Mouse (Mus musculus) left cerebral cortex, postnatal 4 days (tissue): Measurements from ENCODE around the gene Antxr1. TPM values are rescaled to one million over a fixed set of nuclear protein-coding genes. Genes with fewer than 3 reads are reported as not detected.
A peak's percentile ranks its signal among the peaks of the same experiment; 100 is the strongest.

Experiments used
- DNase-seq: peaks from one replicate; pipeline ENCODE4 v3.0.0-alpha.2; 2022
- intact Hi-C: fragments of 180-260 bp; cut with DNase I; formaldehyde crosslinking; loops from one replicate; pipeline ENCODE4 v1.15.1; 2025
- total RNA-seq, 2 experiments: library from RNA; stranded (reverse); gene quantifications; 2 replicates each; pipeline ENCODE4 v1.2.3; 2021

Antxr1 gene
- total RNA-seq, 2 experiments from 2014 or later, result 20.9 to 28.4 TPM

DNA sequence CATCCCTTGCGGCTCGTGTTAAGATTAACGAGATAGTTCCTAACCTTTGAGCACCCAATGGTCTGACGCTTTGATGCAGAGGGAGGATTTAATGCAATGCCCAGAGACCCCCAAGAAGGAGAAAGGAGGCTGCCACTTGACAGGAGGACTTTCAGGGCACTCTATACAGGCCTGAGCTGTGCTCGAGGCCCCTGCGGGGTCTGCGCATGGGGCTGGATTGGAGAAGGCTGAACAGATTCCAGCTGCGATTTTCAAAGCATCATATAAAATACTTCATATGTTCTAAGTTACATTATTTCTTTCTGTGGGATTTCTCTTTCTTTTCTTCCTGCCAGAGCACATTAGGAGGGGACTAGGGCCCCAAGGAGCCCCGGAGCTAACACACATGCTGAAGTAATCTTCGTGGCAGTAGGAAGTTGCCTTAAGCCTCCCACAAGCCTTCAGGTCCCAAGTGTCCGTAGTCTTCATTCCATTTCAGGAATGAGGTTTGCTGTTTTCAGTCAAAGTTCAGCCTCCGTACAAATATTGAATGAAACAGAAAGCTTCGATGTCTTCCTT is 133.5 kb downstream of the Antxr1 start:
- no peak for DNase-seq
- intact Hi-C loops, result no loop called here

DNA sequence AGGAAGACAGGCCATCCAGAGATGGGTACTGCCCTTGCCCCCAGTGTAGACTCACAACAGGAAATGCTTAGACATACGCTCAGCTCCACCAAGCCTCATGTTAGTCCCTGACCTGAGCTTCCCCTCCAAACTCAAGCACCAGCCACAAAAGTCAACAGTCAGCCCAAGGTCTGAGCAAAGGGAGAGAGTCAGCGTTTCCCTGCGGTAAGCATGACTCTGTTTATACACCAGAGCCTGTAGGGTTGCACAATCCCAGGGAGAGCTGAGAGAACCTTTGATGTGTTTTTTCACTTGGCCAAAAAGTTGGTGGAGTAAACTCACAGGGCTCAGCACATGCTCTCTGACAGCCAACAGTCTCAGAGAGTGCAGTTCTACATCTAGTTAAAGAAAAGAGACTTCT is 145.9 kb downstream of the Antxr1 start:
- no peak for DNase-seq
- intact Hi-C loops, result no loop called here

DNA sequence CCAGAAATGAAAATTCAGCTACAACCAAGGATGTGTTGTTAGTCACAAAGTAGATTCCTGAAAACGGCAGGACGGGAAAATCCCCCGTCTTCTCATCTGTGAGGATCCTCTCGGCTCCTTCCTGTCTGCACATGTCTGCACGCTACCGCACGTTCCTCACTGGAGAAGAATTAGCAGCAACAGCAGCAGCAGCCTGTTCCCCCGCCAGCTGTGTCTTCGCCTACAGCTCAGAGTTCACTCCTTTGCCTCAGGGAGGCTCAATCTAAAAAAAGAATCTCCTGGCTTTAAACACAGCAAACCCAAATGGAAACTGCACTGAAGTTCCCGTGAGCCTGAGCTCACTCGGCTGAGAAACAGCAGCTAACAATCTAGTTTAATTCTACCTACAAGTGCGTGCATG is 148.6 kb downstream of the Antxr1 start:
- intact Hi-C loops, result no loop called here
- no peak for DNase-seq

DNA sequence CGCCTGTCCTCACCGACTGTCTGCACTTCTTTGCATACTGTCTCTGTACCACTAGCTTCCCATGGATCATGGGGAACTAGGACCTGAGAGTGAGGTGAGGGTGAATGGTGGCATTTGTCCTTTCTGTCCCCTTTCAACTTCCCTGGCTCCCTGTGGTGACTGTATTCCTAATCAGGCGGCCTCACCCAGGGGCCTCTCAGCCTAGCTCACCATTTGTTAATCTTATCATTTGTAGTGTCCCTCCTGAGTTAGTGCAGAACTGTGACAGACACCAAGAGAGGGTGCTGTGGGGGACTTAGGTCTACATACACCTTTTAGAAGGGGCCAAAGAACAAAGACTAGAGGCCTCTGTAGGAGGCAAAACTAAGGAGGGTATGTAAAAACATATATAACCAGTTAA is 151.2 kb downstream of the Antxr1 start:
- DNase-seq, result no peak
- intact Hi-C loops, result no loop called here

DNA sequence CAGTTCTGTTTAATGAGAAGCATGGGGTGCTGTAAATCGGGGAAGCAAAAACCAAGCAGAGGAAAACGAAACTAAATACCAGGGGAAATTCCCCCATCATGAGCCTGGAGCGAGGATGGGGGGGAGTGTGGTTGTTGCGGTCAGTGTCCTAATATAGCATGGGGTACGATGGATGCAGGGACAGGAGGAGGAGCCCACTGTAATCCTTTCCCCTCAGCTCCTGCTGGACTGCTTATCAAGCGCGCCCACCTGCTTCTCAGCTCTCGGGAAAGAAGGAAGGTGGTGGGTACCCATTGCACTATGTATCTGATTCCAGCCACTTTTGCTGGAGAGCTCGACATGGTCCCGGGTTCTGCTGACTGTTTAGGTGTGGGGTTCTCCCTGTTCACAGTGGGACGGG is 151.6 kb downstream of the Antxr1 start:
- intact Hi-C loops, result no loop called here
- DNase-seq, result no peak

DNA sequence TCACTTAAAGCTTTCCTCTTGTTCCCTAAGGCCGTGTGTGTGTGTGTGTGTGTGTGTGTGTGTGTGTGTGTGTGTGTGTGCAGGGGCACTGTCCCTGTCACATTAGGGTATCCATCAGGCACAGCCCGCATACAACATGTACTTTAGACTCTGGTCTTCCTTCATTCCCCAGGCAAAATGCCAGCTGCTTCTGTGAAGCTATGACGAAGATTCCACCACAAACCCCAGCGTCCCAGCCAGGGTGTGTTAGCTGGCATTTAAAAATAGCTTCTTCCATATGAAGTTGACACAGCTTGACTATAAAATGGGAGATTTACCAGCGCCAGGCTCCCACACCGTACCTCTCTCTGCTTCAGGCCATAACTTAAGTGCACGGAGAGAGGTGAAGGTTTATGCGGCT is 152.5 kb downstream of the Antxr1 start:
- intact Hi-C loops, result no loop called here
- DNase-seq, result no peak

DNA sequence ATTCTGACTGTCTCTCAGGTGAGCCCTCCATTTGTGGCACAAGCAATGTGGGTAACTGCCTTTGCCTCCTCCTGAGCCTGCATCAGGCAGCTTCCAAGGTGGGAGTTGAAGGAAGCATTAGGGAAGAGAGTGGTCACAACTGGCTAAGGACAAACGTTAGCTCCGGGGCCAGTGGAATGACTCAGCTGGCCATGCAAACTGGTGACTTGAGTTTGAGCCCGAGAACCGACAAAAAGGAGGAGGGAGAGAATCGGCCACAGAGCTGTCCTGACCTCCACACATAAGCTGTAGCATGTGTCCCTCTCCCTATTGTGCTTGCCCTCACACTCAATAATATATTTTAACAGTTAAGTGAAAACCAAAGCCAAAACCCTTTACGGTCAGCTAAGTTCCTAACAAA is 152.9 kb downstream of the Antxr1 start:
- DNase-seq, result no peak
- intact Hi-C loops, result no loop called here

DNA sequence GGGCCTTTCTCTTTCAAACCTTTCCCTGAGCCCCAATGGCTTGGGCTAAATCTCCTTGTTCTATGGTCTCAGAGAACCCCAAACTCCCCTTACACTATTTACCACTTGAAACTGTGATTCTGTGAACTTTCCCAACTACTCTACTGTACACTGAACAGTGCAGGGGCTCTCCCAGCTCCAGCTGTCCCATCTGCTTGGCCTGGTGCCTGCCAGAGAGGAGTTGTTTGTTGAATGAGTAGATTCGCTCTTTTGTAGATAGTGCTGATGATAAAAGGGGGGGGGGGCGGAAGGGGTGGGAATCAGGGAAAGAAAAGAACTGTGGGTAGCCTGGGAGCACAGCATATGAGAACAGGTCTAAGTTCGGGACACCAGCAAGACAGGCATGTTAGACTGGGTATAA is 164.2 kb downstream of the Antxr1 start:
- intact Hi-C loops, result no loop called here
- no peak for DNase-seq

DNA sequence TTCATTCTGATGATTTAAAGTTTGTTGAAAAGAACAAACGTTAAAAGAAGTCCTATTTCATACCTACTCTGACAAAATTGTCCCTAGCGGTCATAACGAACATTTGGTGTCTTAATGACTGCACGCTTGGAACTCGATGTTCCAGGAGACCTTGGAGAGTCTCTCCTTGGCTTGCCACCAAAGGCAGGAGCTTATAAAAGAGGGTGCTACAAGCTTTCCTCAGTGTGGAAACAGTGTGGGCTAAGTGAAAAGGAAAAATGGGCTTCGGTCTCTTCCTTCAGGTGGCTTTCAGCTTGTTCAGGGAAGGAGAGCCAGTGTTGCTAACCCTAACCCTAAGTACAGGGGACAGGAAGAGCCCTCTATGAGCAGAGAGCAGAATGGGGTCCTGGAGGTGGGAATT is 164.7 kb downstream of the Antxr1 start:
- intact Hi-C loops, result no loop called here
- DNase-seq, result no peak

DNA sequence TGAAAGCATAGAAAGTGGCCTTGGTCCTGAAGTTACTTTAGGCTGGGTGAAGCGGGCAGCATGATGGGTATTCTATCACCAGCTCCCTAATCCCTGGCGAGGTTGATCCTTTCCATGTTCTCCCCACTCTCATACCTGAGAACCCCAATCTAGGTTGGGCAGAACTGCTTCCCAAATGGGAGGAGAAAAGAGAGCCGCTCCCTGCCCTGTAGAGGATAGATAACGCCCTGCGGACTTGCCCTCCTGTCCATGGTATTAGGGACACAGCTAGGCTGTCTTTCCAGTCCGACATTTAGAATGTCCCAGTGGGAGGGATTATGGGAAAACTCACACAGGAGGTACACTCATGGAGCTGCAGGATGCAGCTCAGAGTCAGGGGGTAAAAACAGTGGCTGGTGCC is 165.3 kb downstream of the Antxr1 start:
- intact Hi-C loops, result no loop called here
- no peak for DNase-seq

DNA sequence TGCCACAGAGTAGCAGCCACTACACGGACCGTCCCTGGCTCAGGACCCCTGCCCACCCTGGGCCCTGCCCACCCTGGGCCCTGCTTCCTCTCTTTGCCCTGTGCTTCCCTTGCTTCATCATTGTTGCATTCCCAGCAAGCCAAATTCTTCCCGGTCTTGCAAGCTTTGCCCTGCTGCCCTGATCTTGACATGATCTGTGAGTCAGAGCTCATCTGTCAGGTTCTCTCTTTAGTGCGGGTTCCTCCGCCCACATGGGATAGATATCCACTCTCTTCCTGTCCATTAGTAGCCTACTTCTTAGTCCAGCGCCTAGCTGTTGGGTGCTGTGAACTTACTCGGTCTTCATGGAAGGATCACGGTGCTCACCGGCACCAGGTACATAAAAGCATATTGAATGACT is 167.6 kb downstream of the Antxr1 start:
- intact Hi-C loops, result no loop called here

DNA sequence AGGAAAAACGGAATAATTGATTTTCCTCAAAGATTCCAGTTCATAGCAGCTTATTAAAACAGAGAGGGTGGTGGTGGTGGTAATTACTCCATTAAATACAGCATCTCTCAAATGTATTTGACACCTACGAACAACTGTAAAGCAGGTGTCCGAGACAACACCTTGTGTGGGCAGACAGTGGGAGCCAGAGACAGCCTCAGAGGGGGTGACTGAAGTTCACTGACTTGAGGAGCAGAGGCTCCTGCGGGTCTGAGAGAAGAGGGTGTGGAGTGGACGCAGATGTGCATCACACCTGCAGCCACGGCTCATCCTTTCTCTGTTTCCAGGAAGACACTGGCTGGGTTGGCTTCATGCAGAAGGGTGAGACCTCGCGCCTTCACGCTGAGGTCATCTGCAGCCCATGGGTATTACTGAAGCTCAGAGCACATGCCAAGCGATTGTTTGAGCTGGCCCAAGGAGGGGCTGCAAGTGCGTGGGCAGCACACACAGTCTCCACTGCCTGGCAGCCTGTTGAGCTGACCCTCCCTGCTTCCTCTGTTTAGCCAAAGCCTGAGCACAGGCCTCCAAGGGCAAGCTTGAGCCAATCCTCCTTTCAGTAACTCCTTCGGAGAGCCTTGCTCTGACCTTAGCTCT is 168.8 kb downstream of the Antxr1 start:
- intact Hi-C loops, result no loop called here
- no peak for DNase-seq

More for the DNA sequence above, 167.6 kb downstream of the Antxr1 start:
- DNase-seq, result no peak

DNA sequence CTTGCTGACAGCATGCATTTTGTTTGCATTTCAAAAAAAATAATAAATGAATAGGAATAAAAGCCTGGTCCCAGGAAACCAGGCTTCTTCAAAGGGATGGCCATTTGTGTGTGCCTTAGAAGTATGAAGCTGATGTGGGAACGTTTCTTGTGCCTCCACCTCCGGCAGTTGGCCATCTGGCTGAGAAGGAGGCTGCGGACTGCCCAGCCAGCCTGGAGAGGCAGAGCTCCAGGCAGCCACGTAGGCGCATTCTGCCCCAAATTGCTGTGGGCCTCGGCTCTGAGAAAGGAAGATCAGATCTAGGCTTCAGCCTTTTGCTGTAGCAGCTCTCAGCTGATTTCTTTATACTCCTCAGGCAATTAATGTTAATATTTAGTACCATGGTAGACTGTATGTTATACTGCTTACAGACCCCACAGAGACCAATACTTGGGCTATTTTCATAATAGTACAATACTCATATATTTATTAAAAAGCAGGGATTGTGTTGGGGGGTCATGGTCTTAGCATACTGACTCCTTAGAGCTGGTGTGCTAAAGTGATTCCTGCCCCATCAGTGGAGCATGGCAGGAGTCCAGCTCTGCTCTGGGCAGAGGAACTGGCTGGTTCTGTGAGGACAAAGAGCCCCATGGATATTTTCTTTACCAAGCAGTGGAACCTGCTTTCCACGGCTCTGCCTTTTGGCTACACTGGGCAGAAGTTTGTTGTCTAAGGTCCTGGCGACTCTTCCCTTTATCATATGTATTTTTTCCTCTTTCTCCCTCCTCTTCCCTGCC is 169.9 kb downstream of the Antxr1 start:
- intact Hi-C loops, result no loop called here
- peak; percentile 55 for DNase-seq

DNA sequence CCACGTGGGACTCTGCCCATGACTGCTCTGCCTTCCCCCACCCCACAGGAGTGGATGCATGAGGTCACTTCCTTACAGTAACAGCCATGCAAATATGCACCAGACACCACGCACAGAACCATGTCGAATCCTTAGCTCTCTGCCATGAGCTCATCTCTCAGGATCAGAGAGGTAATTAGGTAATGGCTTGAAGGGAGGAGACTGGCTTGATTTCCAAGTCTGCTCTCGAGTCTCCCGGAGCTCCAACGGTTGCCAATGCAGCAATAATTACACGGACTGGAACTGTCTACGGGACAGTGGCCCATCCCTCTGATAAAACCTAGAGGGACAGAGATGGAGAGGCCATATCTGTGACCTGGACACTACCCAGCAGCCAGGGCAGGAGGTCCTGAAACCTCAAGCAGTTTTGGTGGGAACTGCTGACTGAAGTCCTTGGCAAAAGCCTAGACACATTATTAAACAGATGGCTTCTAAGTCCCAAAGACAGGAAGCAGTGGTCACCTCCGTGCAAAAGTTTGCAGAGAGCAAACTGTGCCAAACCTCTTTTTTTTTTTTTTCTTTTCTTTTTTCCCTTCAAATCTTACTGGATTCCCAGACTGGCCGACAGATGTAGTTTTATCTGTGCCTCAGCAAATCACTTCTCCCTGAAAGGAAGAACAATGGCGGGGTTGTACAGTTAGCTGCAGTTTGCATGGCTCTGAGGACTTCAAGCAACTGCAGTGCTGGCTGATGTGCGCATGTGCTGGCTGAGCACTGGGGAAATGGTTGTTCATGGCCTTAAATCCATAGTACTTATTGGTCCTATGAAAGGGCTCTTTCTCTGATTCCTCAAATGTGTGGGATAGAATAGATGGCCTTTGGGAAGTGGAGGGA is 174.0 kb downstream of the Antxr1 start:
- intact Hi-C loops, result no loop called here
- DNase-seq, result no peak

DNA sequence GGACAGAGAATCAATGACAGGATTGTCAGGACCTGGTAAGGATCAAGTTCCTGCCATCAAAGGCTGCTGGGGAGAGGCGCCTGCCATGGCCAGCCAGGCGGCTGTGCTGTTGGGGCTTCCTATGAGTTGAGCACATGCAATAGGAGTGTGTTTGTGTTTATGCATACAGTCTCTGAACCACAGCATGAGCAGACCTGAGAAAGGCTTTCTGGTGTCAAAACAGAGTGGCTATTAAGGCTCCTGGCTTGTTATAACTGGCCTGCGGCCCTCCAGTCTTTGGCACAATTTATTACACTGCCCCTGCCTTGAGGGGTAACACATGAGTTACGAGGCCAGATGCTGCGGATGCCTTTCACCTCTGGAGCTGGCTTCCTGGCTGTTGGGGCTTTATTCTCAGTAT is 175.4 kb downstream of the Antxr1 start:
- intact Hi-C loops, result no loop called here

DNA sequence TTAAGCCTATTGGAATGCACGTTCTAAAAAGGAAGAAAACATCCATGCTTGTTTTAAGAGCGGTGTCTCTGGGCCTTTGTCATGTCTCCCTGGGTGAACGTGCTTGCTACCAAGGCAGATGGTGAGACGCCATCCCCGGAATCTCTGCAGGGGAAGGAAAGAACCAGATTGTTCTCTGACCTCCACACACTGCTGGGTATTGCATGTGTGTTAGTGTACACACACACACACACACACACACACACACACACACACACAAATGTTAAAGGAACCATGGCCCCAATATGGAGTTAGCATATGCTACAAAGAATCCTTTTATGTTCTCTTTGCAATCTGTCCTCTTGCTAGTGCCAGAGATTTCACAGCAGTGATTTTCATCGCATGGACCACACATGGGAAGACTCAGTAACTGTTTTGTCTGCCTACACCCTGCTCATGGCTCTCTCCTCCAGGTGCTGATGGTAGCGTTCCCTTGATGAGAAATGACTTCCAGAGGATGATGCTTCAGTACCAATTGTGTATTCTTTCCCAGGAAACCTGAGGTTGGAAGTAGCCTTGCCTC is 177.5 kb downstream of the Antxr1 start:
- no peak for DNase-seq
- intact Hi-C loops, result no loop called here

More for the DNA sequence above, 175.4 kb downstream of the Antxr1 start:
- DNase-seq, result no peak

DNA sequence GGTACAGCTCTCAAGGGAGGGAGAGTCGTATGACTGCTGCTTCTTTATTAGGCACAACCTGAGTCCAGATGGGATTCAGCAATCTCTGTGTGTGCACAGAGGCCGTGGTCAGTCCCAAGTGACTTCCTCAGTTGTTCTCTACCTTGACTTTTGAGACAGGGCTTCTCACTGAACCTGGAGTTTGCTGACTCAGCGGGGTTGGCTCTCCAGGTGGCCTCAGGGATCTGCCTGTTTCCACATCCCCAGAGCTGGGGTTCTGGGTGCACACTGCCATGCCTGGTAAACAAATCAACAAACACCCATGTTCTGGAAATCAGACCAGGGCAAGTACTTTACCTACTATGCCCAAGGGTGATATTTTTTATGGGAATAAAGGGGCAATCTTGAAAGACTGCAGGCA is 181.8 kb downstream of the Antxr1 start:
- intact Hi-C loops, result no loop called here
- DNase-seq, result no peak

DNA sequence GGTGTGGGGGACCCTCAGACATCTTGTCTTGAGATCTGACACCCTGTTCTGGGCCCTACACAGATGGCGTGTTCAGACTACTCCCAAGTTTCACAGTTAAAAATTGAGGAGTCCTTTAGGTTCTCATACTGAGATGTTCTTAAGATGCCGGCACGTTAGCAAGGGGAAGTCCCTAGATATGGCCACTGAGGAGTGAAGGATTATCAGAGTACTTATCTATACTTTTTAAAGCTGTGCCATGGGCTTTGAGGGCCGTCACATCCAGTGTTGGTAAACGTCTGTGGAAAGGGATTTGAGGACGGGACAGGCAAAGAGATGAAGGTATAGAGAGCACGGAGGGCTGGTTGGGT is 182.4 kb downstream of the Antxr1 start:
- no peak for DNase-seq
- intact Hi-C loops, result no loop called here

DNA sequence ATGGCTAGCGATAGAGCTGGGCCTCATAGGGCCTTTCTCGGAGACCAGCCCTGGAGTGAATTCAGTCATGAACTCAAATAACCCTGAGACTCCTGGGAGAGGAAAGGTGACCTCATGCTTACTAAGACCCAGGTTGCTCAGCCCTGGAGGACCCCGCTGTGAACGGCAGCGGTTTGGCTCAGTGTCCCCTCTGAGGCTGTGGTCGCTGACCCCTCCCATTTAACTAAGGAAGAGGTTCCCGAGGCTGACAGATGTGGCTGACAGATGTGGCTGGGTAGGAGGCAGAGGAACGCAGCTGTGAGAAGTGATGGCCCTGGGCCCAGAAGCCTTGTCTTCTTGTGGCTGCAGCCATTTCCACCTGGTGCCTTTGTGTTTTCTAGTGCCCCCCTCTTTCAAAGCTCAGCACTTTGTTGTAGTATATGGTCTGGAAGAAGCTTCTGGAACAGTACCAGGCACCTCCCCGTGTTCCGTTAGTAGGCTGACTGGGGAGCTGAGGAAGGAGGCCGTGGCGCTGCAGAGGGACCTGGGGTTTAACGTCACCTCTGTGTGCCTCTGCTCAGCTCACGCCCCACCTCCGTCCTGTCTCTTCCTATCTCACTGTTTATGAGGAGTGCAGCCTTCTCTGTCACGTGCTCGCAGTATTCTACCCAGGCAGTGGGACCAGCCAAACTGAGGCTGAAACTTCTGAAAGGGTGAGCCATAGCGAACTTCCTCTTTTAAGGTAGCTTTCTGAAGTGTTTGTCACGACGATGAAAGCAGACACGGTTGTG is 183.0 kb downstream of the Antxr1 start:
- no peak for DNase-seq
- intact Hi-C loops, result no loop called here

DNA sequence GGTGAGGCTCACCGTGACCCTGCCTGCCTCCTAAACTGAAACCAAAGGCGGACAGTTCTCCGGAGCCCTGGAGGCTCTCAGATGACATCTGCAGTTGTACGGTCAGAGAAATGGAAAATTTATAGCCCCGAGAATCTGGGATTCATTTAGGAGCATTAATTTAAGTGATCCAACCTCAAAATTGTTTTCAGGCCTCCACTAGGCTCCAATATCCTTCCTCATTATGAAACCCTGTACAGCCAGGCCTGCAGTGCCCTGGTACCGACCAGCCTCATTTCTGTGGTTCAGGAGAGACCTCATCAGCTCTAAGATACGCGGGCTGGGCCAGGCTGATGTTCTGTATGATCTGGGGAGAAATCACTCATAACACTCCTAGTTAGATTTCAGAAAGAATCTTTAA is 184.2 kb downstream of the Antxr1 start:
- intact Hi-C loops, result no loop called here
- DNase-seq, result no peak
